Mouse (Mus musculus) forebrain, embryonic 15.5 days (tissue): ENCODE results near the gene Ddx23. TPM values are rescaled to one million over a fixed set of nuclear protein-coding genes. Genes with fewer than 3 reads are reported as not detected.

Experiments
- ATAC-seq: fragments of 200-750 bp; cut with Nextera tagmentation; replicated peaks from 2 replicates; pipeline ENCODE4 v1.8.0; 2017; ENCODE audit warnings: mild to moderate bottlenecking, moderate TSS enrichment, moderate library complexity
- H3K27ac ChIP-seq: fragments of 300-500 bp; sonication (generic); replicated peaks from 2 replicates; pipeline ENCODE4 v1.5.1; 2015; ENCODE audit warnings: mild to moderate bottlenecking, inconsistent platforms
- H3K27me3 ChIP-seq: fragments of 300-500 bp; sonication (generic); 2 replicates; pipeline ENCODE4 v1.6.1; 2015; ENCODE audit warnings: inconsistent platforms
- H3K36me3 ChIP-seq: fragments of 300-500 bp; sonication (generic); 2 replicates; pipeline ENCODE4 v1.6.1; 2015; ENCODE audit warnings: mild to moderate bottlenecking, inconsistent platforms
- H3K4me1 ChIP-seq: fragments of 300-500 bp; sonication (generic); 2 replicates; pipeline ENCODE4 v1.6.1; 2015; ENCODE audit warnings: inconsistent platforms
- H3K4me2 ChIP-seq: fragments of 300-500 bp; sonication (generic); replicated peaks from 2 replicates; pipeline ENCODE4 v1.6.1; 2015; ENCODE audit warnings: mild to moderate bottlenecking, inconsistent platforms
- H3K4me3 ChIP-seq: fragments of 300-500 bp; sonication (generic); 2 replicates; pipeline ENCODE4 v1.5.1; 2015; ENCODE audit warnings: mild to moderate bottlenecking, inconsistent platforms
- H3K9ac ChIP-seq: fragments of 300-500 bp; sonication (generic); replicated peaks from 2 replicates; pipeline ENCODE4 v1.6.1; 2015; ENCODE audit warnings: mild to moderate bottlenecking, inconsistent platforms
- H3K9me3 ChIP-seq: fragments of 300-500 bp; sonication (generic); 2 replicates; pipeline ENCODE4 v1.6.1; 2016; ENCODE audit warnings: inconsistent platforms
- WGBS: fragments of 180-500 bp; shearing (Covaris S2); methylation state at CpG from one replicate; pipeline ENCODE4 v1.1.7; 2015; ENCODE audit warnings: mixed read lengths; 5-methylcytosine and 5-hydroxymethylcytosine counted together
- polyA plus RNA-seq: library from polyadenylated mRNA; unstranded; fragments of >200 nt; fragmentation: Nextera tagmentation; extraction: Ambion mirVana; gene quantifications from 2 replicates; pipeline ENCODE4 v1.2.1, GENCODE M21; 2015

Ddx23 gene
- polyA plus RNA-seq = 23.5 and 25.0 TPM in 2 replicates

GRCm38 (mm10) chr15:98662567-98663545, at the start of gene Ddx23:
Ddx23 (minus strand) TSS chr15:98662894.
- peak within 1 kb of the TSS; percentile 71 for H3K4me3 ChIP-seq
- no peaks in the 10 kb centered on the region for H3K27me3 ChIP-seq
- peak; percentile 97 for ATAC-seq
- H3K9ac ChIP-seq = peak within 1 kb of the TSS; percentile 93
- H3K9me3 ChIP-seq = no peaks in the 10 kb centered on the region
- H3K4me2 ChIP-seq = peak within 1 kb of the TSS; percentile 74
- peaks cover 6% of the 10 kb centered on the region for H3K36me3 ChIP-seq
- H3K4me1 ChIP-seq = peaks cover 14% of the 10 kb centered on the region
- WGBS = 4% methylated on average over 48 of the region's 48 CpGs
- peak within 1 kb of the TSS; percentile 88 for H3K27ac ChIP-seq

DNA sequence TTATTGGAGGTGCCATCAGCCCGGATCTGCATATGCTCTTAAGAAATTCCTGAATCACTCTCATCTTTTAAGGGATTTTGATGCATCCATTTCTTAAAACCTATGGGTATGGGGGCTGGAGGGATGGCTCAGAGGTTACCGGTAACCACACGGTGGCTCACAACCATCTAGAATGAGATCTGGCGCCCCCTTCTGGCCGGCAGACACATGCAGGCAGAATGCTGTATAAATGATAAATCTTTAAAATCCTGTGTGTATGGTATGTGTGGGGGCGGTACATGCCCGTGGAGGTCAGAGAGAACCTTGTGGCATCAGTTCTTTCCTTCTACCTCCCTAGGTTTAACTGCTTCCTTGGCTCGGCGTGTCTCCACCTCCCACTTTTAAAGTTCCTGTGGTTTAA, 47.7 kb upstream of the Ddx23 start:
- no peak overlapping the region for H3K27ac ChIP-seq
- no peaks in the 10 kb centered on the region for H3K36me3 ChIP-seq
- H3K4me3 ChIP-seq = no peak overlapping the region
- no peak overlapping the region for H3K4me2 ChIP-seq
- no peaks in the 10 kb centered on the region for H3K4me1 ChIP-seq
- no peaks in the 10 kb centered on the region for H3K9me3 ChIP-seq
- no peak overlapping the region for H3K9ac ChIP-seq
- peaks cover 7% of the 10 kb centered on the region; the same call in 1 of the 2 replicates for H3K27me3 ChIP-seq
- 18% methylated on average over 9 of the region's 9 CpGs for whole genome bisulfite sequencing
- no peak for ATAC-seq

GRCm38 (mm10) chr15:98707766-98708372, 45.2 kb upstream of the Ddx23 start, which contains the start of gene Ccdc65:
Ccdc65 (plus strand) TSS chr15:98708207.
- Histone ChIP-seq H3K27ac (no peak within 1 kb of the TSS), H3K4me2 (peak within 1 kb of the TSS; percentile 45), H3K27me3 (peaks cover 11% of the 10 kb centered on the region; the same call in 1 of the 2 replicates), H3K36me3 (no peaks in the 10 kb centered on the region), H3K4me1 (no peaks in the 10 kb centered on the region), H3K9ac (0 out of 2 replicates have a peak within 1 kb of the TSS, but pooled peaks have one; percentile 28), H3K9me3 (no peaks in the 10 kb centered on the region), H3K4me3 (peak within 1 kb of the TSS; percentile 41)
- WGBS = 18% methylated on average over 16 of the region's 16 CpGs
- ATAC-seq = no peak

DNA sequence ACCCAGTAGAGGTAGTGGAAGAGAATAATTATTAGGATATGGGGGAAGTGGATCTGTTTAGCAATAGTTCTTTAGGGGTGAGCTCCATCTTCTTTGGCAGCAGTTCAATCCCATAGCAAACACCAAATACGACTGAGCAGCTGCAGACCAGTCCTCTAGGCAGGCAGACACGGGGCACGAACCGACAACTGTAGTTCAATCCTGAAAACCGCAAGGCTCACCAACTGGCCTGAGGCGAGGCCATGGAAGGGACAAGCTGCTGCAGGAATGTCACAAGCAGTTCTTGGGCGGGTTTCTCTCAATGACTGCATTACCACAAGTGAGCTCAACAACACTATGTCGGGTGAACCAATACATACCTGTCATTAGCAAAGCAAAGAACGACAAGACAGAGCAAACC, 41.6 kb upstream of the Ddx23 start:
- H3K4me3 ChIP-seq = no peak overlapping the region
- no peaks in the 10 kb centered on the region for H3K9me3 ChIP-seq
- WGBS = 68% methylated on average over 9 of the region's 9 CpGs
- no peak overlapping the region for H3K27ac ChIP-seq
- no peak for ATAC-seq
- no peak overlapping the region for H3K4me2 ChIP-seq
- H3K9ac ChIP-seq = no peak overlapping the region
- H3K4me1 ChIP-seq = peaks cover 8% of the 10 kb centered on the region
- no peaks in the 10 kb centered on the region for H3K36me3 ChIP-seq
- H3K27me3 ChIP-seq = peaks cover 20% of the 10 kb centered on the region

DNA sequence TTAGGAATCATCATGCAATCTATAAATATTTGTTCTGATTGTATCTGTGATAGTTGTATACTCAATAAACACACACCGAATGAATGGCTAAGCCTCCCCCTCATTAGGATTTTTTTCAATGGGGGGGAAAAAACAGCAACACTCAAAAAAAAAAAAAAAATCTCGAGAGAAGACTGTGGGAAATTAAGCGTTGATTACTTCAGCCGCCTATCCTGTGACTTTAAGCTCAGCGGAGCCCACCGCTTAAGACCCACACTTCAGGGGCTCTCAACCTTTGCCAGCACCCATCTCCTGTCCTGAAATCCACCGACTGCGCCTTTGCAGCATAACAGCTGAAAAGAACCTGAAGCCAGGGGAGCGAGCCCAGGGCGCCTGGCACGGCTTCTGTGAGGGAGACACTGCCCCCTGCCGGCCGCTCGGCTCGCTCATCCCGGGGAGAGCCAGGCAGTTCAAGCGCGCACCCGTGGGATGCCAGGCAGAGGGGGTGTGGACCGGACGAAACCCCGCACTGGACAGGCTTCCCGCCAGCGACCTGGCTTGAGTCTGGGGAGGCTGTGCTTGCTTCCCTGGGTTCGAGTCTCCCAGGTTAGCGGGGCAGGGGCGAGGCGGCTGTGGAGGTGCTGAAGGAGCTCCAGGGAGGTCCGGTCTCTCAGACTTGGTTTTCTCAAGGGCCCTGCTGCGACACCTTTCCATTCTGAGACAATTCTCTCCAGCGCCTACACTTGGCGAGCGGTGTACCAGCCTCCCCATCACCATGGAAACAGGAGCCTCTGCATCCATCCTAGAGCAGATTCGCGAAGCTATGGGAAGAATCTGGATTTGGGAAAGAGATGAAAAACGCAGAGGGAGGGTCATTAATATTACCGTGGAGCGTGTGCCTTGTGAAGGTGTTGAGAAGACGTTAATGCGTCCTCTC, 36.8 kb upstream of the Ddx23 start:
- Histone ChIP-seq H3K36me3 (no peaks in the 10 kb centered on the region), H3K27ac (peak overlapping the region; percentile 73), H3K4me1 (peaks cover 11% of the 10 kb centered on the region), H3K4me3 (peak overlapping the region; percentile 44), H3K9ac (peak overlapping the region; percentile 46), H3K9me3 (no peaks in the 10 kb centered on the region), H3K27me3 (peaks cover 16% of the 10 kb centered on the region), H3K4me2 (peak overlapping the region; percentile 74)
- 3% methylated on average over 40 of the region's 40 CpGs for WGBS
- ATAC-seq = peak; percentile 91

DNA sequence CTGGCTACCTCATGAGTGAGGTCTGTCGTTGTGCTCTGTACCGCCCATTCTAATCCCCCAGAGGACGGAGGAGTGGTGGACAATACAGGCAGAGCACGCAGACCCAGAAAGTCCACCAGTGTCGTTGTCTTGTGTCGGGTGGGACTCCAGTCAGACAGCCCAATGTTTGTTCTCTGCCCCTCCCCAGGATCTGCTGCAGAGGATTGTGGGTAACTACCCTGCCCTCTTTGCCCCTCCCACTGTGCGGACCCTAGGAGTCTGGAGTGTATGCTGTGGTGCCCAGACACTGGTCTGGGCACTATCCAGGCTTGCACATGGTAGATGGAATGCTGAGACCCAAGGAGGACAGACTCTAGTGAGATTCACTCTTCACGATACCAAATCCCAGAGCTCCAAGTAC, 33.5 kb upstream of the Ddx23 start:
- no peaks in the 10 kb centered on the region for H3K9me3 ChIP-seq
- H3K4me3 ChIP-seq = no peak overlapping the region
- H3K27me3 ChIP-seq = peaks cover 8% of the 10 kb centered on the region
- H3K36me3 ChIP-seq = no peaks in the 10 kb centered on the region
- no peak overlapping the region for H3K27ac ChIP-seq
- H3K9ac ChIP-seq = no peak overlapping the region
- no peak for ATAC-seq
- WGBS = 53% methylated on average over 8 of the region's 8 CpGs
- no peak overlapping the region for H3K4me2 ChIP-seq
- peaks cover 20% of the 10 kb centered on the region for H3K4me1 ChIP-seq

DNA sequence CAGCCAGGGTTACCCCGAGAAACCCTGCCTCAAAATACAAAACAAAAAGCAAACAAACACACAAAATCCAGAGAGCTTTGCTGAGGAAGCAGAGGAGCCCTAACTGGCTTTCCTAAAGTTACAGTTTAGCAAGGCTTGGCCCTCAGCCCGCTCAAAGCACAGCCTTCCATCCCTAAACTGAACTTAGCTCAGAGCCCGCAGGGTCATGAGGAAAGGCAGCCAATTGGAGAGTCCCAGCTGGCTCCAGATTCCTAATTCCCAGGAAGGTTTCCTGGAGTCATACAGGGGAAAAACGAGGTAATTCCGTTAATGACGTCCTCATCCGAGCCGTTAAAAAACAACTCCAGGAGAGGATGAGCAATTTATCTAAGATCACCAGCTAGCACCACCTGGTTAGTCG, 33.0 kb upstream of the Ddx23 start:
- Histone ChIP-seq H3K9me3 (no peaks in the 10 kb centered on the region), H3K27ac (no peak overlapping the region), H3K36me3 (no peaks in the 10 kb centered on the region), H3K4me2 (no peak overlapping the region), H3K9ac (no peak overlapping the region), H3K4me3 (no peak overlapping the region), H3K4me1 (peaks cover 24% of the 10 kb centered on the region), H3K27me3 (peaks cover 3% of the 10 kb centered on the region)
- ATAC-seq = no peak
- WGBS = 52% methylated on average over 9 of the region's 9 CpGs

DNA sequence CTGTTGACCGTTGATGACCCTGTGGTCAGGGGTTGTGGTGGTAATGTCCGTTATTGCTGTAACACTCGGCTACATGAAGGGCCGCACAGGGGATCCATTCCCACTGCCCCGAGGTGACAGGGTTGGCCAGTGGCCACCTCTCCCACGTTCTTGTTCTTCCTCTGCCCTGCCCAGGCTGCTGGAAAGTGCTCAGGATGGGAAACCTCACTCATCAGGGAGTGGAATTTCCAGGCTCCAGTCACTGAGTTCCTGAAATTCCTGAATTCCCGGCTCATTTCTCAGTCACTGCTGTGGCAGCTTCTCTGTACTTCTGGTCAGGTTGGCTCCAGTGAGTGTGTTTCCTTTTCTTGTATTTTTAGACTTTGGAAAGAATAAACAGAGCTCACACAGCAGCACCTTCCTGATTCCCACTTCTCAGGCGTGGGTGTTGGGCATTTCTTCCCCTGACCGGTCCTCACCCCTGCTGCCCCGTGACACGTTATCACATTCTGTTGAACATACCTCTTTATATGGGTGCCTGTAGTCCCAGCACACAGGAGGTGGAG, 29.5 kb upstream of the Ddx23 start:
- Histone ChIP-seq H3K9me3 (no peaks in the 10 kb centered on the region), H3K4me3 (no peak overlapping the region), H3K4me1 (peaks cover 13% of the 10 kb centered on the region), H3K36me3 (no peaks in the 10 kb centered on the region), H3K27me3 (no peaks in the 10 kb centered on the region), H3K9ac (no peak overlapping the region), H3K27ac (no peak overlapping the region), H3K4me2 (no peak overlapping the region)
- 62% methylated on average over 11 of the region's 11 CpGs for WGBS
- ATAC-seq = no peak

DNA sequence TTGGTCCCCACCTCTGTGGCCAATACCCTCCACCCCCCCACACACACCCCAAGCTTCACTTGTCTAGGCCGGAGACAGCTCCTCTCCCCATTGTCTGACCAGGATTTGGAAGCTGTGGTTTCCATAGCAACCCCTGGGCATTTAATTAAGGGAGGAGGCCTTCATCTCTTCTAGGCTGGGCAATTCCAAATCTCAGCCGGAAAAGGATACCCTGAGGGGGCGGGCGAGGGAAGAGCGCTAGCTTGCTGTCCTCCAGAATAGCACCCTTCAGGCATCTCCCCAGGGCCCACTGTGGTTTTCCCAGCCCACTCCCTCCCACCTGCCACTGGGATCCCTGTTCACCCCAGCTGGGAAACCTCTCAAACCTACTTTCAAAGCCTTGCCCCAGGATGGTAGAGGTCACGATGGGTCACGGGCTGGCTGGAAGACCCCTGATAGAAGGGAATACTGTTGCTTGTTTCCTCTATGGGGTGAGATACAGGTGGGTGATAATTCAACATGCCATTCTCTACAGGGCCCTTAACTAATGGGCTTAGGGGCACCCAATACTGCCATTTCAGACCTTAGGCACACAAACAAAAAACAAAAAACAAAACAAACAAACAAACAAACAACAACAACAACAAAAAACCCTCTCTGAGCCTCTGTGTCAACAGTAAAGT, 28.9 kb upstream of the Ddx23 start:
- 0 out of 2 replicates have a peak, but pooled peaks have one; percentile 19 for ATAC-seq
- H3K27me3 ChIP-seq = no peaks in the 10 kb centered on the region
- H3K9me3 ChIP-seq = no peaks in the 10 kb centered on the region
- peaks cover 13% of the 10 kb centered on the region for H3K4me1 ChIP-seq
- no peak overlapping the region for H3K4me2 ChIP-seq
- no peak overlapping the region for H3K4me3 ChIP-seq
- no peak overlapping the region for H3K9ac ChIP-seq
- 13% methylated on average over 7 of the region's 7 CpGs for whole genome bisulfite sequencing
- H3K27ac ChIP-seq = no peak overlapping the region
- no peaks in the 10 kb centered on the region for H3K36me3 ChIP-seq

DNA sequence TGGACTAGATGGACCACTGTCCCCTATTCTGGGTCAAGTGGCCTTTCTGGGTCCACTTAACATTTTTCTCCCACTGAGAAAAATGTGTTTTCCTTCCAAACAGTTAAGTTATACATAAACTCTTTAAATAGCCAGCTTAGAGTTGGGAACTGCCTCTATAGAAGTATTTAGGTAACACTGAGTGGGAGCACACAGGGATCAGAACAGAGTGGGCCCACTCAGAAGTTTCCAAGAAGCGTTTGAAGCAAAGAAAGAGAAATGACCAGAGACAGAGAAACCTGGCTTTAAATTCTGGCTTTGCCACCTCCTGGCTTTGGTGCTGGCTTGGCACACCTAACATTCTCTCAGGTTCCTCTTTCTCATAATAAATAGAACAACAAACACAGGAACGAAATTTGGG, 27.0 kb upstream of the Ddx23 start:
- no peaks in the 10 kb centered on the region for H3K9me3 ChIP-seq
- no peak overlapping the region for H3K27ac ChIP-seq
- no peaks in the 10 kb centered on the region for H3K36me3 ChIP-seq
- H3K4me1 ChIP-seq = peaks cover 13% of the 10 kb centered on the region
- no peak for ATAC-seq
- H3K9ac ChIP-seq = no peak overlapping the region
- 83% methylated on average over 2 of the region's 2 CpGs for WGBS
- no peaks in the 10 kb centered on the region for H3K27me3 ChIP-seq
- no peak overlapping the region for H3K4me3 ChIP-seq
- H3K4me2 ChIP-seq = no peak overlapping the region

DNA sequence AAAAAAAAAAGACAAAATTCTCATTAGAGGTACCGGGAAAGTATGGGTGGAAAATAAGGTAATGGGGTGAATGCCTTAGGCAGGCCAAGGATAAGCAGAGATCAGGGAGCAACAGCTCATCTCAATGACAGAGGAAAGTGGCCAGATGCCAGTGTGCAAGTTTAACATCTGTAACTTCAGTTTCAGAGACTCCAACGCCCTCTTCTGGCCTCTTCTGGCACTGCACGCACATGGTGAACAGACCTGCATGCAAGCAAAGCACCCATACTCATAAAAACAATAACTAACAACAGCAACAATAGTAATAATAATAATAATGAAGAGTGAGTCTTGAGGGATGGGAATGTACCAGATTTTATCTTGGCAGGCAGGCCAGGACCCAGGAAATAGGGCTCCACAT, 23.2 kb upstream of the Ddx23 start:
- ATAC-seq = no peak
- peaks cover 2% of the 10 kb centered on the region for H3K4me1 ChIP-seq
- no peak overlapping the region for H3K27ac ChIP-seq
- no peaks in the 10 kb centered on the region for H3K27me3 ChIP-seq
- no peak overlapping the region for H3K9ac ChIP-seq
- 69% methylated on average over 3 of the region's 3 CpGs for WGBS
- H3K4me3 ChIP-seq = no peak overlapping the region
- H3K4me2 ChIP-seq = no peak overlapping the region
- H3K9me3 ChIP-seq = no peaks in the 10 kb centered on the region
- H3K36me3 ChIP-seq = no peaks in the 10 kb centered on the region
